Mouse (Mus musculus): Measurements from ENCODE around the gene Itga7. TPM values are rescaled to one million over a fixed set of nuclear protein-coding genes. Genes with fewer than 3 reads are reported as not detected.
A peak's percentile ranks its signal among the peaks of the same experiment; 100 is the strongest.

The Itga7 gene
- polyA plus RNA-seq, 1 experiment from 2014 or later = 11.8 TPM

DNA sequence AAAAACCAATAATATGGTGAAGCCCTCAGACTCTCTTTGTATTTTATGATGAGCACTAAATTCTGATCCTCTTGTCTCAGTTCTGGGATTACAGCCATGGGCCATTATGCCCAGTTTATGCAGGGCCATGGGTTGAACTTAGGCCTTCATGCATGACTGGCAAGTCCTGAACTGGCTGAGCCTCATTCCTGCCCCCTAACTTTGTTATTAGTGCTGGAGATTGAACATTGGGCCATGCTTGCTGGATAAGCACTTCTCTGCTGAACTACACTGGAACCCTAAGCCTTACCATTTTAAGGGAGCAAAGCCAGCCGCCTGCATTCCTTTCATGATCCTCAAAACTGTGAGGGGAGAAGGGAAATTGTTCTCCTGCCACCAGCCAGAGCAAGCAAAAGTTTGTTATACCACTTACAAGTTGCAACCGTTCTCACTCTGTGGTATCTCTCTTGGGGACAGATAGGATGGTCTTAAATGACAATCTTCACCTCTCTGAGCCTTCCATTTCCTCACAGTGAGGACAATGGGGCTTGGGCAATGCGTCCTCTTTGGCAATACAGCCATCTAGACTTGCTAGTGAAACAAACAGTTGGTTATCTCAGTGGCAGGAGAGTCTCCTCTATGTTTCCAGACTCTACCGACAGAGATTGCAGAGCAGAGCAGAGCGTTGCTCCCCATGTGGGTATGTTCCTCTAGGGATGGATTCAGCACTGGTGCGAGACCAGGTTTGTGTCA, 33.7 kb upstream of the Itga7 start:
- H3K27ac ChIP-seq = no peak overlapping the region
- no peaks in the 10 kb centered on the region for H3K36me3 ChIP-seq
- H3K9ac ChIP-seq = no peak overlapping the region
- peaks cover 11% of the 10 kb centered on the region for H3K27me3 ChIP-seq
- 74% methylated on average over 6 of the region's 6 CpGs for WGBS
- peaks cover 19% of the 10 kb centered on the region for H3K4me1 ChIP-seq
- no peak overlapping the region for H3K4me2 ChIP-seq
- no peaks in the 10 kb centered on the region for H3K9me3 ChIP-seq
- H3K4me3 ChIP-seq = no peak overlapping the region
- ATAC-seq (ENCODE audit: insufficient number of reproducible peaks, low FRiP score, low TSS enrichment, low read depth) = no peak

DNA sequence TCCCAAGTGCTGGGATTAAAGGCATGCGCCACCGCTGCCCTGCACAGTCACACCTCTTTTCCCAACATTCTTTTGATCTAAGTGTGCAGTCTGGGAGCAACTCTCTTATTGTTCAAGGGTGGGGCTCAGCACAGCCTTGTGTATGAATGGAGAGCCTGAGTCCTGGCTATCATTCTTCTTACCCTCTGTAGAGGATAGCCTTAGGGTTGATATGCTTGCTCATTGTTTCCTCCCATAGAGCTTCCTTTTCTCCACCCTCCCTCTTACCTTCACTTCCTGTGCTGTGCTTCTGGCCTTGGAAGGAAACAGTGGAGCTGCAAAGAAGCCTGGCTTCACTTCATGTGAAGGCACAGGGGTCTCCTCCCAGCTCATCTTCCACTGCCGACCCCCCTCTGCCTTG, 32.9 kb upstream of the Itga7 start, which contains the start of gene Cd63:
Gene Cd63 (plus strand): TSS at position 292 of the 400 bp plus-strand sequence.
- Histone ChIP-seq H3K9me3 (no peaks in the 10 kb centered on the region), H3K4me1 (peaks cover 13% of the 10 kb centered on the region), H3K9ac (no peak within 1 kb of the TSS), H3K4me2 (no peak within 1 kb of the TSS), H3K27ac (no peak within 1 kb of the TSS), H3K4me3 (no peak within 1 kb of the TSS), H3K27me3 (peaks cover 11% of the 10 kb centered on the region), H3K36me3 (no peaks in the 10 kb centered on the region)
- no peak for ATAC-seq (ENCODE audit: insufficient number of reproducible peaks, low FRiP score, low TSS enrichment, low read depth)
- 86% methylated on average over 3 of the region's 3 CpGs for WGBS

DNA sequence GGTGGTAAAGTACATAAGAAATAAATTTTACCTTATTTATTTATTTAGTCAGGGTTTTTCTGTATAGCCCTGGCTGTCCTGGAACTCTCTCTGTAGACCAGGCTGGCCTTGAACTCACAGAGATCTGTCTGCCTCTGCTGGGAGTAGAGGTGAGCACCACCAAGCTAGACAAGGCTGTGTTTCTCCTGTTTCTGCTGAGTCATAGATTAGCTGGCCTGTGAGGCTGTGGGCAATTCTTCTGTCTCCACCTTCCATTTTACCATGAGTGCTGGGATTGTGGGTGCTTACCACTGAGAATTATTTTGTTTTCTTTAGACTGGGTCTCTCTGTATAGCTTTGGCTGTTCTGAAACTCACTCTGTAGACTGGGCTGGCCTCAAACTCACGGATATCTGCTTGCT, 32.2 kb upstream of the Itga7 start:
- Histone ChIP-seq H3K4me1 (peaks cover 6% of the 10 kb centered on the region), H3K9me3 (no peaks in the 10 kb centered on the region), H3K4me2 (no peak overlapping the region), H3K27ac (no peak overlapping the region), H3K9ac (no peak overlapping the region), H3K27me3 (peaks cover 6% of the 10 kb centered on the region; the same call in 1 of the 2 replicates), H3K36me3 (no peaks in the 10 kb centered on the region), H3K4me3 (no peak overlapping the region)
- no peak for ATAC-seq (ENCODE audit: insufficient number of reproducible peaks, low FRiP score, low TSS enrichment, low read depth)
- 80% methylated on average over 1 of the region's 1 CpGs for WGBS

DNA sequence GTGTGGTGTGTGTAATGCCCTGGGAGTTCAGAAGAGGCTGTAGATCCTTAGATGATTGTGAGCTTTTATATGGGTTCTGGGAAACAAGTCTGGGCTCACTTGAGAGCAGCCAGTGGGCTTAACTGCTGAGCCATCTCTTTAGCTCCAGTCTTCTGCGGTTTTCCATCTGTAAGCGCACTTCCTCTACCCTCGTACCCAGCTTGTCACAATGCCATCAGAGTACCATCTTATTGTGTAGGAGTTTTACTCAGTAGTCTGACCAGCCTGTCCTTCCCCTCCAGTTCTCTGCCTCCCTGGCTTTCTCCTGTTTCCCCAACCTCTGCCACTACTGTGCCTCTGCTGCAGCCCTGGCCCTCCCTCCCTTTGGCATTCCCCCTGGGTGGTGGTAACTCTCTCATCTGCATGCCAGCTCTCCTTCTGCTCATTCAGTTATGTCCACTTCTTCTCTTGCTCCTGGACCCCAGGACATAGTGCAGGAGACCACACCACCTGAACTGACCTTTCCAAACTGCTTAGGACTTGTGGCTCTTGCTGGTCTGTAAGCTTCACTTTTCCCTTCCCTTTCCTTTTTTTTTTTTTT, 31.1 kb upstream of the Itga7 start:
- H3K4me1 ChIP-seq = no peaks in the 10 kb centered on the region
- no peaks in the 10 kb centered on the region for H3K36me3 ChIP-seq
- no peak overlapping the region for H3K27ac ChIP-seq
- no peak overlapping the region for H3K4me3 ChIP-seq
- 72% methylated on average over 3 of the region's 3 CpGs for WGBS
- no peak for ATAC-seq (ENCODE audit: insufficient number of reproducible peaks, low FRiP score, low TSS enrichment, low read depth)
- no peaks in the 10 kb centered on the region for H3K27me3 ChIP-seq
- no peak overlapping the region for H3K4me2 ChIP-seq
- H3K9ac ChIP-seq = no peak overlapping the region
- H3K9me3 ChIP-seq = no peaks in the 10 kb centered on the region

DNA sequence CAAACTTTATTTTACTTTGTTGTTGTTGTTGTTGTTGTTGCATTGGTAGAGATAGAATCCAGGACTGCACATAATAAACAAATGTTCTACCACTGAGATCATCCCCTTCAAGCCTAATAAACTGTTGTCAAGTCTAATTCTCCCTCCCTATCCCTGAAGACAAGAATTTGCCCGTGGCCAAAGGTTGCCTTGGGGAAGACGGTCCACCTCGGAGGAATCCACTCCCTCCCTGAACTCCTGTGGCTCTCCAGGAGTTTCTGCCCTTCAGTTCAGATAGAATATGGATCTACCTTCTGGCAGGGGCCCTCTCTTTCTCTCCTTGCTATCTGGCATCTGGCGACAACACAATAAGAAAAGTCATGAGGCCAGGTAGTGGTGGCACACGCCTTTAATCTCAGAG, 28.8 kb upstream of the Itga7 start:
- Histone ChIP-seq H3K36me3 (no peaks in the 10 kb centered on the region), H3K27ac (no peak overlapping the region), H3K4me2 (no peak overlapping the region), H3K27me3 (no peaks in the 10 kb centered on the region), H3K9me3 (no peaks in the 10 kb centered on the region), H3K4me3 (no peak overlapping the region), H3K9ac (no peak overlapping the region), H3K4me1 (peaks cover 7% of the 10 kb centered on the region)
- ATAC-seq (ENCODE audit: insufficient number of reproducible peaks, low FRiP score, low TSS enrichment, low read depth) = no peak
- 73% methylated on average over 5 of the region's 5 CpGs for WGBS

DNA sequence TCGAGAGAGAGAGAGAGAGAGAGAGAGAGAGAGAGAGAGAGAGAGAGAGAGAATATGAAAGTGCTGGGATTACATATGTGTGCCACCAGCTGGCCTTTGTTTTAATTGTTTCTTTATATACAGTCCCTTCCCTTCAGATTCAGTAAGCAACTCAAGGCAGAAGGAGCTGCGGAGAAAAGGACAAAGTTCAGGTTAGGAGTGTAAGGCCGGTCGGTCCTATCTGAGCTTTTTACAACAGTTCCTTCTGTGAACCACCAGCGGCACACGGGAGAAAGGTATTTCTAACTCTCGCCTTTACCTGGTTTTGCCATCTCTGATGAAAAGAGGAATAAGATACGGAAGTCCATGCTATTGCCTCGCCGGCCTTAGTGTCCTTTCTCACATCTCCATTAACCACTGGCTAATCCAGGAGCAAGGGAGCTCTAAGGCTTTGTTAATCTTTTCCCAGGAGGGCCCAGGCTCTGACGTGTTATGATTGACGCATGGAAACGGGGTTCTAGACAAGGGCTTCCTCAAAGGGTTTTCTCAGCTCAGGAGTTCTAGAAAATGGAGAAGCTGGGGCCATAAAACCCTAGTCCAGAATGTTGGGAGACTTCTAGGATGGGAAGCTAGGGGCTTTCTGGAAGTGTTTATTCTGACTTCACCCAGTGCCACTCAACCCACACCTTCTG, 24.7 kb upstream of the Itga7 start:
- peak; percentile 11; the same call in 1 of the 2 replicates for ATAC-seq (ENCODE audit: insufficient number of reproducible peaks, low FRiP score, low TSS enrichment, low read depth)

DNA sequence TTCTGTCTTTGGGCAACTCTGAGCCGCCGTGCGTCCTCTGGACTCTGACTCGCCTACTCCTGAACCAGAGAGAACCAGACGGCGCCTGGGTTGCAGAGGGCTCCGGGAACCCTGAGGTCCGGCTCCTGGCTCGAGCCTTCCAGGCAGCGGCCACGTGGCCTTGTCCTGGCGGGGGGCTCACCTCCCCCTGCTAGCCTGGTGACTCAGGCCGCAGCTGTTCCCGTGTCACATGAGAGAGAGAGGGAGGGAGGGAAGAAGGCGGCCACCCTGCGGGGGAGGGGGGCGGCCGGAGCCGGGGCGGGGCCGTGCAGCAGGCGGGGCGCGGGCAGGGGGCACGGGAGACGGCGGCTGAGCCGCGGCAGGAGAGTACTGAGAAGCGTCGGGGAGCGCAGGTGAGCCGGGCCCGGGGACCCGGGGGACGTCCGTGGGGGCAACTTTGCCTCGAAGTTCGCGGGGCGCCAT, 24.0 kb upstream of the Itga7 start:
- H3K36me3 ChIP-seq = peaks cover 22% of the 10 kb centered on the region
- peak overlapping the region; percentile 98 for H3K9ac ChIP-seq
- peak overlapping the region; percentile 95 for H3K4me3 ChIP-seq
- H3K4me2 ChIP-seq = peak overlapping the region; percentile 80
- ATAC-seq (ENCODE audit: insufficient number of reproducible peaks, low FRiP score, low TSS enrichment, low read depth) = peak; percentile 90
- under 1% methylated on average over 38 of the region's 41 CpGs for WGBS
- H3K27me3 ChIP-seq = no peaks in the 10 kb centered on the region
- H3K9me3 ChIP-seq = no peaks in the 10 kb centered on the region
- peaks cover 40% of the 10 kb centered on the region for H3K4me1 ChIP-seq
- peak overlapping the region; percentile 98 for H3K27ac ChIP-seq

More for the DNA sequence above, 24.7 kb upstream of the Itga7 start:
- H3K36me3 ChIP-seq = peaks cover 16% of the 10 kb centered on the region
- no peaks in the 10 kb centered on the region for H3K27me3 ChIP-seq
- no peaks in the 10 kb centered on the region for H3K9me3 ChIP-seq
- peak overlapping the region; percentile 98 for H3K27ac ChIP-seq
- H3K4me3 ChIP-seq = peak overlapping the region; percentile 95
- WGBS = 55% methylated on average over 13 of the region's 13 CpGs
- peaks cover 38% of the 10 kb centered on the region for H3K4me1 ChIP-seq
- peak overlapping the region; percentile 98 for H3K9ac ChIP-seq
- H3K4me2 ChIP-seq = peak overlapping the region; percentile 80

DNA sequence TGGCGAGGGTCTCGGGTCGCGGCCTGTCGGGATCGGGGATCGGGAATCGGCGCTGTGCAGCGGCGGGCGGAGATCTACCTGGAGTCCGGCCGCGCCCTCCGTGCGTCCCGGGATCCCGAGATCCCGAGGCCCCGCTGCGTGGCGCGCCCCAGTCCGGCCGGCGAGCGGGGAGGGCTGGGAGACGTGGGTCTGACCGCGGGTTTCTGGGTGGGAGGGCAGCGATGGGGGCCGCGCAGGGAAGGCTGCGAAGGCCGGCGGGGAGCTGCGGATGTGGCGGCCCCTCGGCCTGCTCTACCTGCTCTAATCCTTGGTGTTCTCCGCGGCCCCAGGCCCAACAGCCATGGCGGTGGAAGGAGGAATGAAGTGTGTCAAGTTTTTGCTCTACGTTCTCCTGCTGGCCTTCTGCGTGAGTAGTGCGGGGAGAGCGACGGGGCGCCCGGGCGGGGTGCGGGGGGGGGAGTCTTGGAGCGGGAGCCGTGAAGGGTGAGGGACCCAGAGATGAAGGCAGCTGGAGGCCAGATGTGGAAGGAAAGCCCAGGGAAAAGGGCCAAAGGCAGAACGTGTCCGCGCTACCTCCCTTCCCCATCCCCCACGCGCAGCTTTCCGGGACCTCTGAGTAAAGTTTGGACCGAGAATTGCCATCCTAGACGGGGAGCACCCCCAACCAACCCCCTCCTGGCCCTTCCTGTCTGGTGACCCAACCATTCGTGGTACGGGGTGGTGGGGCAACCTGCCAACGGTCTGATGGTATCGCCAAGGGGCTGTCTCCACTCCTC, 23.4 kb upstream of the Itga7 start:
- peak overlapping the region; percentile 95 for H3K4me3 ChIP-seq
- peak overlapping the region; percentile 98 for H3K9ac ChIP-seq
- H3K4me2 ChIP-seq = peak overlapping the region; percentile 80
- H3K9me3 ChIP-seq = no peaks in the 10 kb centered on the region
- peaks cover 29% of the 10 kb centered on the region for H3K36me3 ChIP-seq
- peak overlapping the region; percentile 98 for H3K27ac ChIP-seq
- no peaks in the 10 kb centered on the region for H3K27me3 ChIP-seq
- under 1% methylated on average over 60 of the region's 66 CpGs for WGBS
- peaks cover 40% of the 10 kb centered on the region for H3K4me1 ChIP-seq
- ATAC-seq (ENCODE audit: insufficient number of reproducible peaks, low FRiP score, low TSS enrichment, low read depth) = peak; percentile 36

DNA sequence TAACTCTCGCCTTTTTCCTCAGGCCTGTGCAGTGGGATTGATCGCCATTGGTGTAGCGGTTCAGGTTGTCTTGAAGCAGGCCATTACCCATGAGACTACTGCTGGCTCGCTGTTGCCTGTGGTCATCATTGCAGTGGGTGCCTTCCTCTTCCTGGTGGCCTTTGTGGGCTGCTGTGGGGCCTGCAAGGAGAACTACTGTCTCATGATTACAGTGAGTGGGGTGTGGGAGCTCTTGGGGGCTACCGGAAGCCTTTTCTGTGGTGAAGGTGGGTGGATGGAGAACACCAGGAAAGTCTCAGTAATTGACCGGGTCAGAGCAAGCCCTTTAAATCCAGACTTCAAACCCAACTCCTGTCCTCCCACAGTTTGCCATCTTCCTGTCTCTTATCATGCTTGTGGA, 22.2 kb upstream of the Itga7 start:
- Histone ChIP-seq H3K4me1 (peaks cover 40% of the 10 kb centered on the region), H3K4me2 (peak overlapping the region; percentile 80), H3K27me3 (no peaks in the 10 kb centered on the region), H3K4me3 (peak overlapping the region; percentile 95), H3K36me3 (peaks cover 39% of the 10 kb centered on the region), H3K9me3 (no peaks in the 10 kb centered on the region), H3K27ac (peak overlapping the region; percentile 98), H3K9ac (peak overlapping the region; percentile 39; the same call in 1 of the 2 replicates)
- no peak for ATAC-seq (ENCODE audit: insufficient number of reproducible peaks, low FRiP score, low TSS enrichment, low read depth)
- WGBS = 77% methylated on average over 6 of the region's 6 CpGs

DNA sequence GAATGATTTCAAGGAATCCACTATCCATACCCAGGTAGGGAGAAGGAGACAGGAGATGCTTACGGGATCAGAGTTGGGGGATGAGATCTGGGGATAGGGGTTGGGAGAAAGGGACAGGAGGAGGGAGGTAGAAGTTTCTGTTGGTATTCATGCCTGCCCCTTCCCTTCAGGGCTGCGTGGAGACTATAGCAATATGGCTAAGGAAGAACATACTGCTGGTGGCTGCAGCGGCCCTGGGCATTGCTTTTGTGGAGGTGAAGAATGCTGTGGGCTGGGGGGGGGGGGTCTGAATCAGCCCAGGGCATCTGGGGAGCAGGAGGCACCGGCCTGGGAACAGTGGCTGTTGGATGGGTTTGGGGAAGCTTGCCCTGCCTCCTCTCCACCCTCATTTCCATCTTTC, 21.4 kb upstream of the Itga7 start:
- WGBS = 66% methylated on average over 4 of the region's 4 CpGs
- no peak overlapping the region for H3K9ac ChIP-seq
- H3K27ac ChIP-seq = no peak overlapping the region
- ATAC-seq (ENCODE audit: insufficient number of reproducible peaks, low FRiP score, low TSS enrichment, low read depth) = no peak
- no peaks in the 10 kb centered on the region for H3K9me3 ChIP-seq
- H3K4me2 ChIP-seq = no peak overlapping the region
- H3K4me1 ChIP-seq = peaks cover 40% of the 10 kb centered on the region
- H3K27me3 ChIP-seq = no peaks in the 10 kb centered on the region
- peak overlapping the region; percentile 95 for H3K4me3 ChIP-seq
- H3K36me3 ChIP-seq = peaks cover 48% of the 10 kb centered on the region

DNA sequence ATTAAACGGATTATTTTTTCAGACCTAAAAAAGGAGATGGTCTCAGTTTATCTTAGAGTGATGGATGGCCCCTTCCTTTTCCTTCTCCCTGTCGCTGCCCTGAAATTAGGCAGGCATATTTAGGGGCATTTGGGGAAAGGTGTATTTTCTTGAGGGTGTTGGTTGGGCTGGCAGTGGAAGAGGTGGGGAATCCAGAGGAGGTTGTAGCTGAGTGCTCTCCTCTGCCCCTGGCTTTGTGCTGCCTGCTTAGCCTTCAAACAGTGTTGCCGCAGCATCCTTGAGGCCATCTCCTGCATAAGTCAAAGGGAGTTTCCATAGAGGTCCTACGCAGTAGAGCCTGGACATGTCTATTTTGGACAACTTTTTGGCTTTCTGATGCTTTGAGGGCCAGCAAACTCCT, 20.8 kb upstream of the Itga7 start:
- H3K27ac ChIP-seq = peak overlapping the region; percentile 60
- peaks cover 40% of the 10 kb centered on the region for H3K4me1 ChIP-seq
- no peak overlapping the region for H3K9ac ChIP-seq
- no peak for ATAC-seq (ENCODE audit: insufficient number of reproducible peaks, low FRiP score, low TSS enrichment, low read depth)
- no peak overlapping the region for H3K4me3 ChIP-seq
- WGBS = 63% methylated on average over 4 of the region's 4 CpGs
- H3K9me3 ChIP-seq = no peaks in the 10 kb centered on the region
- no peaks in the 10 kb centered on the region for H3K27me3 ChIP-seq
- no peak overlapping the region for H3K4me2 ChIP-seq
- H3K36me3 ChIP-seq = peaks cover 53% of the 10 kb centered on the region

All from limb, embryonic 15.5 days (tissue).